Mouse (Mus musculus): ENCODE measurements around the gene Mfsd4b1.
"Not testable (repeated sequence)": the region's sequence is repeated elsewhere in the genome, so short reads cannot be mapped to it uniquely, and the experiment has no call there.

The Mfsd4b1 gene

GRCm38 (mm10) chr10:40036686-40037560 lies 11.9 kb upstream of the Mfsd4b1 start:
- intact Hi-C loops (cut with DNase I), result no loop called here

GRCm38 (mm10) chr10:40034956-40035355 lies 9.9 kb upstream of the Mfsd4b1 start:
- intact Hi-C loops (cut with DNase I), result no loop called here

GRCm38 (mm10) chr10:40032897-40033296 lies 7.8 kb upstream of the Mfsd4b1 start:
- intact Hi-C loops (cut with DNase I), result no loop called here

GRCm38 (mm10) chr10:40030716-40031115 lies 5.6 kb upstream of the Mfsd4b1 start:
- intact Hi-C loops (cut with DNase I), result no loop called here

- intact Hi-C loops (cut with DNase I), result no loop called here
Observed at GRCm38 (mm10) chr10:40029610-40030009, 4.5 kb upstream of the Mfsd4b1 start.

- intact Hi-C loops (cut with DNase I), result no loop called here
Observed at GRCm38 (mm10) chr10:40028091-40028490, 3.0 kb upstream of the Mfsd4b1 start.

GRCm38 (mm10) chr10:40026546-40026945 lies 1.5 kb upstream of the Mfsd4b1 start:
- intact Hi-C loops (cut with DNase I), result no loop called here

GRCm38 (mm10) chr10:40025560-40025959 lies 492 bp upstream of the Mfsd4b1 start:
- intact Hi-C loops (cut with DNase I), result no loop called here

- intact Hi-C loops (cut with DNase I), result no loop called here
Observed at GRCm38 (mm10) chr10:40020401-40020800, 4.7 kb downstream of the Mfsd4b1 start.

GRCm38 (mm10) chr10:40019492-40019891 lies 5.6 kb downstream of the Mfsd4b1 start:
- intact Hi-C loops (cut with DNase I), result no loop called here

GRCm38 (mm10) chr10:40018261-40018860 lies 6.7 kb downstream of the Mfsd4b1 start:
- intact Hi-C loops (cut with DNase I), result no loop called here

GRCm38 (mm10) chr10:40009591-40009990 lies 15.5 kb downstream of the Mfsd4b1 start:
- intact Hi-C loops (cut with DNase I), result no loop called here

GRCm38 (mm10) chr10:40008847-40009246 lies 16.2 kb downstream of the Mfsd4b1 start:
- intact Hi-C loops (cut with DNase I), result not testable (repeated sequence)

GRCm38 (mm10) chr10:40007953-40008352 lies 17.1 kb downstream of the Mfsd4b1 start:
- intact Hi-C loops (cut with DNase I), result no loop called here

- intact Hi-C loops (cut with DNase I), result no loop called here
Observed at GRCm38 (mm10) chr10:40006963-40007362, 18.1 kb downstream of the Mfsd4b1 start.

- intact Hi-C loops (cut with DNase I), result no loop called here
Observed at GRCm38 (mm10) chr10:40000746-40001145, 24.3 kb downstream of the Mfsd4b1 start.

GRCm38 (mm10) chr10:39991155-39991554 lies 33.9 kb downstream of the Mfsd4b1 start:
- intact Hi-C loops (cut with DNase I), result no loop called here

- intact Hi-C loops (cut with DNase I), result no loop called here
Observed at GRCm38 (mm10) chr10:39986466-39986865, 38.6 kb downstream of the Mfsd4b1 start, which contains the start of gene Mfsd4b5. Gene Mfsd4b5, minus strand, starts transcription at chr10:39986646.

GRCm38 (mm10) chr10:39982604-39983003 lies 42.5 kb downstream of the Mfsd4b1 start:
- intact Hi-C loops (cut with DNase I), result no loop called here

GRCm38 (mm10) chr10:39978231-39978630 lies 46.8 kb downstream of the Mfsd4b1 start:
- intact Hi-C loops (cut with DNase I), result no loop called here

GRCm38 (mm10) chr10:39977346-39977745 lies 47.7 kb downstream of the Mfsd4b1 start:
- intact Hi-C loops (cut with DNase I), result no loop called here

- intact Hi-C loops (cut with DNase I), result no loop called here
Observed at GRCm38 (mm10) chr10:39975771-39976170, 49.3 kb downstream of the Mfsd4b1 start.

- intact Hi-C loops (cut with DNase I), result no loop called here
Observed at GRCm38 (mm10) chr10:39974982-39975381, 50.1 kb downstream of the Mfsd4b1 start.

All from adrenal gland (tissue).